Mouse (Mus musculus) inflammation-experienced regulatory T-cells, adult 6 months (primary cell): Measurements from ENCODE around the gene Vmn2r58. TPM values are rescaled to one million over a fixed set of nuclear protein-coding genes. Genes with fewer than 3 reads are reported as not detected.
"Not testable (repeated sequence)": the region's sequence is repeated elsewhere in the genome, so short reads cannot be mapped to it uniquely, and the experiment has no call there.

Experiments used
- ATAC-seq: one replicate; pipeline ENCODE4 v1.8.0; 2017
- polyA plus RNA-seq, 3 experiments: library from polyadenylated mRNA; unstranded; fragments of 100-300 nt; shearing (Covaris generic); gene quantifications; one replicate each; pipeline ENCODE4 v1.2.1; 2017

The Vmn2r58 gene
- not detected for polyA plus RNA-seq

DNA sequence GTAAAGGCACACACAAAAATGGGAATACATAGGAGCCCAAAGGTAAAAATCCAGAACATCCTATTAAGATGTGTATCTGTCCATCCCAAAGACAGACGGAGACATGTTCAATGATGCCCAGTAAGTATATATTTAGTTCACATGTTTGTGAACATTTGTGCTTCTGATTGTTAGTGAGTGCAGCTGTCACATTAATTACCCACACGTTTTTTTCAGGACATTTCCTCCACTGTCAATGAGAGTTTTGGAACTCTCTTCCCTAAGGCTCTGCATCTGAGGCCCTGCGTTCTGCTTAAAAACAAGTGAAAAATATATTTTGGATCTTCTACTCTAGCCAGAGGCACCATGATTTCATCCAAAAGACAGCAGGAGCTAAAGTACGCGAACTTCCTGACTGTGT lies at the start of gene Vmn2r58:
Gene Vmn2r58 (minus strand): TSS at position 101 of the 400 bp plus-strand sequence.
- not testable (repeated sequence) for ATAC-seq

Other genes with a start within 250 kb of the Vmn2r58 start
- gene Zfp788, start 239.5 kb downstream of the Vmn2r58 start, polyA plus RNA-seq: 10 to 100 TPM in 2 of 3 experiments, 1 to 10 TPM in 1; 7.8 to 15.8 (median 14.4) TPM
- under 1 TPM in 1 of 3 experiments, not detected in 2; 0.09 TPM for gene Vmn2r59, start 186.3 kb upstream of the Vmn2r58 start, polyA plus RNA-seq
- under 1 TPM in 2 of 3 experiments, not detected in 1; 0.03 to 0.08 TPM for gene Vmn2r60, start 235.1 kb upstream of the Vmn2r58 start, polyA plus RNA-seq